Mouse (Mus musculus): ENCODE measurements around the gene Vapa.
"Not testable (repeated sequence)": the region's sequence is repeated elsewhere in the genome, so short reads cannot be mapped to it uniquely, and the experiment has no call there.

Vapa gene

GRCm38 (mm10) chr17:65613463-65614412, at the start of gene Vapa:
Gene Vapa, minus strand, starts transcription at chr17:65613555.
- peak; percentile 97 to 99 for DNase-seq

GRCm38 (mm10) chr17:65662662-65663061, 49.3 kb upstream of the Vapa start:
- DNase-seq, result no peak

- DNase-seq, result no peak
Measured at GRCm38 (mm10) chr17:65658416-65658815, 45.1 kb upstream of the Vapa start.

GRCm38 (mm10) chr17:65657958-65658357, 44.6 kb upstream of the Vapa start:
- no peak for DNase-seq

GRCm38 (mm10) chr17:65656731-65657130, 43.4 kb upstream of the Vapa start:
- DNase-seq, result no peak

- DNase-seq, result no peak
Measured at GRCm38 (mm10) chr17:65656076-65656475, 42.7 kb upstream of the Vapa start.

GRCm38 (mm10) chr17:65655608-65656007, 42.3 kb upstream of the Vapa start:
- DNase-seq, result no peak

- DNase-seq, result no peak
Measured at GRCm38 (mm10) chr17:65650598-65650997, 37.2 kb upstream of the Vapa start.

- DNase-seq, result no peak
Measured at GRCm38 (mm10) chr17:65649175-65649493, 35.8 kb upstream of the Vapa start.

GRCm38 (mm10) chr17:65648371-65649174, 35.2 kb upstream of the Vapa start:
- DNase-seq, result no peak

GRCm38 (mm10) chr17:65647961-65648360, 34.6 kb upstream of the Vapa start:
- DNase-seq, result no peak

- no peak for DNase-seq
Measured at GRCm38 (mm10) chr17:65647226-65647625, 33.9 kb upstream of the Vapa start.

- DNase-seq, result no peak
Measured at GRCm38 (mm10) chr17:65643579-65643978, 30.2 kb upstream of the Vapa start.

GRCm38 (mm10) chr17:65643051-65643521, 29.7 kb upstream of the Vapa start:
- DNase-seq, result peak in 1 of 2 experiments; percentile 14

GRCm38 (mm10) chr17:65642578-65642991, 29.2 kb upstream of the Vapa start:
- DNase-seq, result peak in 1 of 2 experiments; percentile 15

GRCm38 (mm10) chr17:65641734-65642218, 28.4 kb upstream of the Vapa start, which contains the start of gene Txndc2:
Gene Txndc2, minus strand, starts transcription at chr17:65642168.
- no peak for DNase-seq

- DNase-seq, result no peak
Measured at GRCm38 (mm10) chr17:65639144-65639543, 25.8 kb upstream of the Vapa start.

- DNase-seq, result no peak
Measured at GRCm38 (mm10) chr17:65635715-65636360, 22.5 kb upstream of the Vapa start.

GRCm38 (mm10) chr17:65629943-65630342, 16.6 kb upstream of the Vapa start:
- no peak for DNase-seq

GRCm38 (mm10) chr17:65628823-65629532, 15.6 kb upstream of the Vapa start:
- not testable (repeated sequence) for DNase-seq

GRCm38 (mm10) chr17:65626301-65626700, 12.9 kb upstream of the Vapa start:
- no peak for DNase-seq

GRCm38 (mm10) chr17:65625563-65625962, 12.2 kb upstream of the Vapa start:
- DNase-seq, result no peak
